Mouse (Mus musculus): ENCODE measurements around the gene Dmgdh. TPM values are rescaled to one million over a fixed set of nuclear protein-coding genes. Genes with fewer than 3 reads are reported as not detected.

The Dmgdh gene
- total RNA-seq, 1 experiment from 2014 or later: not detected

- ATAC-seq (replicated peaks; ENCODE audit: low read depth, poor library complexity, severe bottlenecking): no peak; the same call in 1 of the 2 replicates
Observed at GRCm38 (mm10) chr13:93764321-93764973, 90.2 kb downstream of the Dmgdh start.

GRCm38 (mm10) chr13:93771031-93771587 is 96.9 kb downstream of the Dmgdh start:
- ATAC-seq (replicated peaks; ENCODE audit: low read depth, poor library complexity, severe bottlenecking): peak; percentile 68

- ATAC-seq (replicated peaks; ENCODE audit: low read depth, poor library complexity, severe bottlenecking): peak; percentile 81
Observed at GRCm38 (mm10) chr13:93771588-93772278, 97.5 kb downstream of the Dmgdh start, which contains the start of gene Arsb. TSS of gene Arsb (plus strand) at chr13:93771630.

- peak; percentile 16; the same call in 1 of the 2 replicates for ATAC-seq (replicated peaks; ENCODE audit: low read depth, poor library complexity, severe bottlenecking)
Observed at GRCm38 (mm10) chr13:93772279-93772636, 98.0 kb downstream of the Dmgdh start.

- no peak for ATAC-seq (replicated peaks; ENCODE audit: low read depth, poor library complexity, severe bottlenecking)
Observed at GRCm38 (mm10) chr13:93772861-93773260, 98.6 kb downstream of the Dmgdh start.

GRCm38 (mm10) chr13:93773704-93774315 is 99.6 kb downstream of the Dmgdh start:
- ATAC-seq (replicated peaks; ENCODE audit: low read depth, poor library complexity, severe bottlenecking): 0 out of 2 replicates have a peak, but pooled peaks have one; percentile 9

- peak; percentile 65 for ATAC-seq (replicated peaks; ENCODE audit: low read depth, poor library complexity, severe bottlenecking)
Observed at GRCm38 (mm10) chr13:93782823-93783222, 108.6 kb downstream of the Dmgdh start.

- ATAC-seq (replicated peaks; ENCODE audit: low read depth, poor library complexity, severe bottlenecking): 0 out of 2 replicates have a peak, but pooled peaks have one; percentile 47
Observed at GRCm38 (mm10) chr13:93785329-93785728, 111.1 kb downstream of the Dmgdh start.

GRCm38 (mm10) chr13:93786051-93786450 is 111.8 kb downstream of the Dmgdh start:
- no peak for ATAC-seq (replicated peaks; ENCODE audit: low read depth, poor library complexity, severe bottlenecking)

- no peak for ATAC-seq (replicated peaks; ENCODE audit: low read depth, poor library complexity, severe bottlenecking)
Observed at GRCm38 (mm10) chr13:93787647-93788046, 113.4 kb downstream of the Dmgdh start.

GRCm38 (mm10) chr13:93792945-93793642 is 118.9 kb downstream of the Dmgdh start:
- peak; percentile 66 for ATAC-seq (replicated peaks; ENCODE audit: low read depth, poor library complexity, severe bottlenecking)

- no peak for ATAC-seq (replicated peaks; ENCODE audit: low read depth, poor library complexity, severe bottlenecking)
Observed at GRCm38 (mm10) chr13:93793643-93794182, 119.5 kb downstream of the Dmgdh start.

GRCm38 (mm10) chr13:93797011-93797600 is 122.9 kb downstream of the Dmgdh start:
- no peak for ATAC-seq (replicated peaks; ENCODE audit: low read depth, poor library complexity, severe bottlenecking)

Other genes starting within 250 kb of the Dmgdh start
- gene Jmy, start 174.6 kb upstream of the Dmgdh start, total RNA-seq (2017): 17.3 and 21.5 TPM in 2 replicates
- not detected in 2 replicates for gene Bhmt, start 36.5 kb upstream of the Dmgdh start, total RNA-seq (2017)
- gene Bhmt2, start 131 bp upstream of the Dmgdh start, total RNA-seq (2017): not detected in 2 replicates
- gene Arsb, start 97.2 kb downstream of the Dmgdh start, total RNA-seq (2017): 7.6 and 10.2 TPM in 2 replicates